Mouse (Mus musculus) adrenal gland (tissue): ENCODE data around the gene Leng8.

ENCODE experiments used
- intact Hi-C: fragments of 180-260 bp; cut with DNase I; formaldehyde crosslinking; loops from one replicate; pipeline ENCODE4 v1.15.1; 2025

The Leng8 gene

GRCm38 (mm10) chr7:4126992-4127785, 9.7 kb upstream of the Leng8 start:
- intact Hi-C loops: no loop called here

GRCm38 (mm10) chr7:4127894-4128293, 8.9 kb upstream of the Leng8 start:
- intact Hi-C loops: no loop called here

- intact Hi-C loops: no loop called here
Observed at GRCm38 (mm10) chr7:4128860-4129259, 8.0 kb upstream of the Leng8 start.

DNA sequence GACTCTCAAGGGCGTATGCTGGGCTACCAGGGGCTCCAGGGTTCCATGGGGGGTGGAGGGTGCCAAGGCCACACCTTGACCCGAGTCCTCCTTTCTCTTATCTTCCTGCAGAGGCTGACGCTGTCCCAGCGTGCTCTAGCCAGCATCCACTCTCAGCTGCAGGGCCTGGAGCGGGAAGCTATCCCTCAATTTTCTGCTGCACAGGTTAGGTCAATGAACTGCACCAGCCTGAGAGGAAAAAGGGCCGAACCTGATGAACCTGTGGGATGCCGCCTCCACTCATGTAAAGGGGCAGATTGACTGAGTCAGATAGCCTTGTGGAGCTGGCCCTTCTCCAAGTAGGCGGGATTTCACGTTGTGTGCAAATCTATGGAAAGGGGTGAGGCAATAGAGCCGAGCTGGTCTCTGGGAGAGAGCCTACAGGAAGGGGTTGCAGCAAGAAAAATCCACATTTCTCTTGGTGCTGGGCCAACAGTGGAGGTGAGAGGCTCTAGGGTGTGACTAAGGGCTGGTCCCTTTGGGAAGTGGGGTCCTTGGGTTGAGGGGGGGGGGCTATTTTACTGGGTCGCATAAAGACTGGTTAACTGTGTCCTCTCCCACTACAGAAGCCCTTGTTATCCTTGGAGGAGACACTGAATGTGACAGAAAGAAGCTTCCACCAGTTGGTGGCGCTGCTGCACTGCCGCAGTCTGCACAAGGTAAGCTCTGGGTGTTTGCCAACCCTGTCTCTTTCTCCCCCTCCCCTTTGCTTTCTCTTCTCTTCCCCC, 6.0 kb upstream of the Leng8 start:
- intact Hi-C loops: loop anchor here (5.0 to 10.0 kb wide), 2 partner anchors 74 to 296 kb away; no protein-coding TSS in a partner anchor

- intact Hi-C loops: loop anchor here (5.0 to 10.0 kb wide), 2 partner anchors 73 to 295 kb away; no protein-coding TSS in a partner anchor
Observed at GRCm38 (mm10) chr7:4131964-4132363, 4.9 kb upstream of the Leng8 start.

DNA sequence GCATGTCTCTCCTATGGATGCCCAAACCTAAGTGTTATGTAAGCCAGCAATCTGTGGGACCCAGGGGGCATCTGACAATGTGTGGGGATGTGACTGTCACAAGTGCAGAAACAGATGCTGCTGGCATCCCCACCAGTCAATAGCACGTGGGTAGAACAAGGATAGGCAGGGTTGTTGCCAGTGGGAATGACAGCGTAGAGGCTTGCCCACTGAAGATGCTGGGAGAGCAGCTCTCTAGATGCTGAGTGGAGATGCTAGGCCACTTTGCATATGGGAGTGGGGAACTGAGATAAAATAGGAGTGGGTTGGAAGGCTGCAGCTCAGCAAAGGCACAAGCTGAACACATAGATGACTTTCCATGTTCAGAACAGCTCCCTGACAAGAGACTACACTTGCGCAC, 4.3 kb upstream of the Leng8 start:
- intact Hi-C loops: loop anchor here (5.0 to 10.0 kb wide), 2 partner anchors 72 to 295 kb away; no protein-coding TSS in a partner anchor

- intact Hi-C loops: loop anchor here (5.0 to 10.0 kb wide), 2 partner anchors 72 to 294 kb away; no protein-coding TSS in a partner anchor
Observed at GRCm38 (mm10) chr7:4132998-4133397, 3.8 kb upstream of the Leng8 start.

DNA sequence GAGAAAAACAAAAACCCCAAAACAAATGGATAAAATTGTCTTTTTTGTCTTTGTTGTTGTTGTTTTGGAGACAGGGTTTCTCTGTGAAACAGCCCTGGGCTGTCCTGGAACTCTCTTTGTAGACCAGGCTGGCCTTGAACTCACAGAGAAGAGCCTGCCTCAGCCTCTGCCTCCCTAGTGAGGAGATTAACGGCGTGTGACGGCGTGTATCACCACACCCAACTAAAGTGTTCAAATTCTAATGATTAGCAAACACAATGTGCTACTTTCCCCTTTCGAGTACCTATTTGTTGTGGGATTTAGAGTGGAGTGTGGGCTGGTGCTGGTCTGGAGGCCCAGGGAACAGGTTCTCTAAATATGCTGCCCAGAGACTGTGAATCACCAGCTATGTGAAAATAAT, 1.9 kb upstream of the Leng8 start:
- intact Hi-C loops: loop anchor here (5.0 to 10.0 kb wide), 2 partner anchors 70 to 292 kb away; no protein-coding TSS in a partner anchor

GRCm38 (mm10) chr7:4136404-4136770, 452 bp upstream of the Leng8 start:
- intact Hi-C loops: loop anchor here (10.0 kb wide), 1 partner anchor 68 kb away; no protein-coding TSS in a partner anchor

DNA sequence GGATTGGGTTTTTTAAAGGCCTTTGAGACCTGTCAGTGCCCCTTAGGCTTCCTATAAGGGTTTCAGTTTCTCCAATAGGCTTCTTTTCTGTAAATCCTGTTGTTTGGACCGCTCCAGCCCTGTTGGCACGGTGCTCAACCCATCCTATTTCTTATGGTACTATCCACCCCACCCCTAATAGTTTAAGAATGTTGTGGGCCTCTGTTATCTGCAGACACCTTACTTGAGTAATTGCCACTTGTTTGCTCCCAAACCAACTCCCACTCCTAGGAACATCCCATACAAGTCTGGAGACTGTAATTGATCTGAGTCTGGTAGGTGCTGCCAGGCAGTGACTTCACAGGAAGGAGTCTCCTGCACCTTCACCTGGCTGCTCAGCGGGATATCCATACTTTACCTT, 907 bp downstream of the Leng8 start:
- intact Hi-C loops: loop anchor here (10.0 kb wide), 1 partner anchor 67 kb away; no protein-coding TSS in a partner anchor

DNA sequence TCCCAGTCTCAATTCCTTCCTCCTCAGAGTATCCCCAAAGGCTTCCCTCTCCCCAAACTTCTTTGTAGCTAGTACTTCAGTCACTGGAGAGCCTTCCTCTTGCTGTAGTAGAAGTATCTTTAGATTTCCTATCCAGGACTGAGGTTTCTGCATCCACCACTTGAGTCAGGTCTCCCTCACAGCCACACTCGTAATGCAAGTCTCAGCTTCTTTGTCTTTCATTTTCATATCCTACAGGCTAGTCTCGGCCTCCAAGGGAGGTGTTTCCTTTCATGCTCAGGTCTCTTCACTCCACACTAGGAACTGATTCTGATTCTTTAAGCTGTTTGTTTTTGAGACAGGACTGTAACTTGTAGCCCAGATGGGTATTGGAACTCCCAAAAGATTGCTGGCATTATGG, 1.3 kb downstream of the Leng8 start:
- intact Hi-C loops: loop anchor here (10.0 kb wide), 1 partner anchor 67 kb away; no protein-coding TSS in a partner anchor

DNA sequence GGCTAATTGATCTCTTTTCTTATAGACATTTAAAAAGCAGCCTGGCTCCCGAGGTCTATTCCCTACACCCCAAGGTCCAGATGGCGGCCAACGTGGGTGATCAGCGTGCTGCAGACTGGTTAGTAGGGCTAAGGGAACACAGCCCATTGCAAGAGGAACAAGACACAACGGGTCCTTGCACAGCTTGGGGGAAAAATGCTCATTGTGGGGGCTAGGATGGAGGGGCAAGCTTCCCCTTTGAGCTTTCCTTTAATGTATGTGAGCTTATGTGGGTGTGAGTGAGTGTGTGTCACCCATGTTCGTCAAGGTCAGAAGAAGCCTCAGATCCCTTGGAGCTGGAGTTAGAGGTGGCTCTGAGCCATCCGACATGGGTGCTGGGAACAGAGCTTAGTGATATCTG, 1.8 kb downstream of the Leng8 start:
- intact Hi-C loops: loop anchor here (10.0 kb wide), 1 partner anchor 66 kb away; no protein-coding TSS in a partner anchor

GRCm38 (mm10) chr7:4139391-4139790, 2.6 kb downstream of the Leng8 start:
- intact Hi-C loops: loop anchor here (10.0 kb wide), 1 partner anchor 65 kb away; no protein-coding TSS in a partner anchor

GRCm38 (mm10) chr7:4141648-4142325, 4.9 kb downstream of the Leng8 start:
- intact Hi-C loops: loop anchor here (10.0 kb wide), 1 partner anchor 353 kb away; no protein-coding TSS in a partner anchor

DNA sequence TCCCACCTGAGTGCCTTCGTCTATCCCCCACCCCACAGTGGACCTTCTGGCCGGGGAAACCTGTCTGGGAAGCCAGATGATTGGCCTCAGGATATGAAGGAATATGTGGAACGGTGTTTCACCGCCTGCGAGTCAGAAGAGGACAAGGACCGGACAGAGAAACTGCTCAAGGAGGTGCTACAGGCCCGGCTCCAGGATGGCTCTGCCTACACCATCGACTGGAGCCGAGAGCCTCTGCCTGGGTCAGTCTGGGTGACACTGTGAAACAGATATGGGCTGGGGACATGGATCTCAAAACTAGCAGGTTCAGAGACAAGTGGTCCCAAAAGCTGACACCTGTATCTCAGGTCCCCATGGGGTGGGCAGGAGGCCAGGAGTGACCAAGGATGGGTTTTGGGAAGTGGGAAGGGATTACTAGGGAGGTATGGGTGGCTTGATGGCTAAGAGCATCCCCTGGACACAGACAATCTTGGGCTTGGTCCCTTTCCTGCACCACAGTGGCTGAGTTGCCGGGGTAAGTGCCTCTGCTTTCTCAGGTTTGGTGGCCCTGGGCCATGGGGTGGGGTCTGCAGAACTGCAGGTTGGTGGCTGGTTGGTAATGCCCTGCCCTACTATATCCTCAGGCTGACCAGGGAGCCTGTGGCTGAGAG, 6.1 kb downstream of the Leng8 start:
- intact Hi-C loops: loop anchor here (10.0 kb wide), 1 partner anchor 352 kb away; no protein-coding TSS in a partner anchor

DNA sequence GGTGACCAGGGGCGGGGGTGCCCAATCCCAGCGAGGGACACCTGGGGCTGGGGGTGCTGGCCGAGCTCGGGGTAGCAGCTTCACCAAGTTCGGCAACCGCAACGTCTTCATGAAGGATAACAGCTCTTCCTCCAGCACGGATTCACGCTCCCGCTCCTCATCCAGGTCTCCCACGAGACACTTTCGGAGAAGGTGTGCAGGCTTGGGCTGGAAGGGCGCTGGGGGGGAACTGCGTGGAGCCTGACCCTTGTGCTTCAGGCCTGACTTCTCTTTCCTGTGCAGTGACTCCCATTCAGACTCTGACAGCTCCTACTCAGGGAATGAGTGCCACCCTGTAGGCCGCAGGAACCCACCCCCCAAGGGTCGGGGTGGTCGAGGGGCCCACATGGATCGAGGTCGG, 6.7 kb downstream of the Leng8 start:
- intact Hi-C loops: loop anchor here (10.0 kb wide), 1 partner anchor 351 kb away; no protein-coding TSS in a partner anchor

DNA sequence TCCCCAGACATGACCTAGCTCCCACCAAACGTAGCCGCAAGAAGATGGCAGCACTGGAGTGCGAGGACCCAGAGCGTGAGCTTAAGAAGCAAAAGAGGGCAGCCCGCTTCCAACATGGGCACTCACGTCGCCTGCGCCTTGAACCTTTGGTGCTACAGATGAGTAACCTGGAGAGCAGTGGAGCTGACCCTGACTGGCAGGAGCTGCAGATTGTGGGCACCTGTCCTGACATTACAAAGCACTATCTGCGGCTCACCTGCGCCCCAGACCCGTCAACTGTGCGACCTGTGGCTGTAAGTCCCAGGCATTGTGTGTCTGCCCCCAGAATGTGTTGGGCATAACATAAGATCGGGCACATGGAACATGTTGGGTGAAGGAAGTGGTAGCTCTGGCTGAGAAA, 7.2 kb downstream of the Leng8 start:
- intact Hi-C loops: loop anchor here (10.0 kb wide), 1 partner anchor 351 kb away; no protein-coding TSS in a partner anchor

DNA sequence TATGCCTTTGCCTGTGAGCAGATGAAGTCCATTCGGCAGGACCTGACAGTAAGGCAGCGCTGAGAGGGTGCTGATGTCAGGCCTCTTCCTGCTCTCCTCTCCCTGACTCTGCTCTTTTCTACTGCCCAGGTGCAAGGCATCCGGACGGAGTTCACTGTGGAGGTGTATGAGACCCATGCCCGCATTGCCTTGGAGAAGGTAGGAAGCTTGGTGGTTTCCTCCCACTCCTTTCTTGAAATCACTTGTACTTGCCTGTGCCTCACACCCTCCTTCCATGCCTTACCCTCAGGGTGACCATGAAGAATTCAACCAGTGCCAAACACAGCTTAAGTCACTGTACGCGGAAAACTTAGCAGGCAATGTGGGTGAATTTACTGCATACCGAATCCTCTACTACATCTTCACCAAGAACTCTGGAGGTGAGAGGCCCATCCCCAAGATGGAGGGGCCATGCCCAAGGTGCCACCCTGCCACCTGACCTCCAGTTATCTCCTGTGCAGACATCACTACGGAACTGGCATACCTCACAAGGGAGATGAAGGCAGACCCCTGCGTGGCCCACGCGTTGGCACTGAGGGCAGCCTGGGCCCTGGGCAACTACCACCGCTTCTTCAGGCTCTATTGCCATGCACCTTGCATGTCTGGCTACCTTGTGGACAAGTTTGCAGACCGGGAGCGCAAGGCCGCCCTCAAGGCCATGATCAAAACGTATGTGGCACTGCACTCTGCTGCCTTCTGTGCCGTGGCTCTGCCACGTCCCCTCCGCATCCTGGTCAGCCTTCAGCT, 8.1 kb downstream of the Leng8 start:
- intact Hi-C loops: loop anchor here (1.0 to 10.0 kb wide), 2 partner anchors 42 to 350 kb away; no protein-coding TSS in a partner anchor

GRCm38 (mm10) chr7:4145552-4146190, 8.8 kb downstream of the Leng8 start:
- intact Hi-C loops: loop anchor here (1.0 to 10.0 kb wide), 2 partner anchors 42 to 349 kb away; no protein-coding TSS in a partner anchor
